Mouse (Mus musculus) frontal cortex, adult 2 months (tissue): Measurements from ENCODE around the gene Pdhx. TPM values are rescaled to one million over a fixed set of nuclear protein-coding genes. Genes with fewer than 3 reads are reported as not detected.
A peak's percentile ranks its signal among the peaks of the same experiment; 100 is the strongest.

ENCODE experiments used
- DNase-seq, 2 experiments: peaks; one replicate each; pipeline ENCODE4 v3.0.0; 2022; ENCODE audit warnings: low spot score in 1 of 2; ENCODE audit errors: extremely low spot score in 1 of 2
- polyA plus RNA-seq: library from polyadenylated mRNA; depleted of rRNA; stranded (reverse); fragments of >200 nt; gene quantifications from 2 replicates; pipeline ENCODE4 v1.2.3, GENCODE M21; 2012; rRNA removed

The Pdhx gene
- polyA plus RNA-seq, 1 experiment: 52.3 TPM

- no peak for DNase-seq
These were observed 79.3 kb downstream of the Pdhx start for GRCm38 (mm10) chr2:102993841-102994607.

DNA sequence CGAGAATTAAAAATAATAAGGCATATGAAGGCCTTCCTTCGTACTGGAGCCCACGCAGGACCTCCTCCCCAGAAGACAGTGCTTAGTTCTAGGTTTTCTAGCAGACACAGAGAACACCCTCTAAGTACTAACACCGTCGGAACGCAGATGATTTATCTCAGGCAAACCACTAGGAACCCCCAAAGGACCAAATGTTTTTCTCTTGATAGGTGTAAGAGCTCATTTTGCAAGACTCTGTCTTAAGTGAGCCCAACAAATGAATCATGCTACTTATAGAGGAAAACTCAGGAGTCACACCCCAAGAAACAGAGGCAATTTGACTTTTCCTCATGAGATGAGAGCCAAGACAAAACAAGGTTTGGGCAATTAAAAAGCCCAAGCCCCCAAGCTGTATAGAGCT is 80.9 kb downstream of the Pdhx start:
- DNase-seq: no peak

DNA sequence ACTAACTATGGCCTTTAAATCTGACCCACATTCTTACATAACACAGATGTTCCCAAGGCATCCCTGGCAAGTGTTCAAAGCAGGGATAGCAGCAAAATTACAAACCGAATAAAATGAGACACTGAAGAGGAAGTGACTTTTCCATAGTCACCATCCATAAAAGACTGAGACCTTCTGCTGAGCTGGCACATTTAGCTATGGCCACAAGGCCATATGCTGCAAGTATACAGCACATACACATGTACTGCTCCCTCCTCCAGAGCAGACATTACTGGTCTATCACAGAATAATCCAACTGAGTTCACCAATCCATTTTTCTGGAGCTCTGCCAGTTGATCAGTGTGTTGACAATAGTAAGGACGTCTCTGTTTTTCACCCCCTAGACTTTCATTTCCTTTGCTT is 83.0 kb downstream of the Pdhx start:
- peak; percentile 21 to 70 for DNase-seq

DNA sequence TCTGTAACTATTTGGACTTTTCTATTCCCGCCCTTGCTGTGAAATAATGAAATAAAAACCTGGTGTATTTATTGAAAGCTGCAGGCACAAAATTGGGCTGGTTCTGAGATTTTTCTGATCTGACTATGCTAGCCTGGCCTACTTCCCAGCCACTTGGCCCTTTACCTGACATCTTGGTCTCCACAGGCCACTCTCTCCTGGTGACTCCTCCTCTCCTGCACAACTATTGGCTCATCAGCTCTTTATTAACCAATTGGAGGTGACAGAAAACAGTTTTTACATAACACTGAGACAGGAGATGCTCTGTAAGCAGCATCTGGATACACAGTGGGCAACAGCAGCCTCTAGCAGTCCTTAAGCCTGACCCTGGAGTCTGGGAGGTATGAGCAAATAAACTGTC is 83.9 kb downstream of the Pdhx start:
- no peak for DNase-seq

DNA sequence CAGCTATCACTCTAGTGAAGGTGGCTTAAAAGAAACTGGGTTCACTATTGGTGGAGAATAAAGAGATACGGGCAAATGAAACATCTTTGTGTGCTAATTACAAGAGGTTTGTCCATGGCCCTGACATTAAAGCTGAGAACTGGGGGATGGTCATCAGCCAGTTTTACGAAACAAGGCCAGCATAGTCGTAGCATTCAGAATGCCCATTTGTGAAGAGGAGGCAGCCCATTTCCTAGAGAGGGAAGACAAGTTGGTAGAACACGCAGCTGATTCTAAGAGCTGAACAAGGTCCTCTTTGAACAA is 85.7 kb downstream of the Pdhx start:
- DNase-seq: no peak

GRCm38 (mm10) chr2:102986964-102987707 is 86.2 kb downstream of the Pdhx start:
- no peak for DNase-seq

GRCm38 (mm10) chr2:102986424-102986823 is 86.9 kb downstream of the Pdhx start:
- no peak for DNase-seq

DNA sequence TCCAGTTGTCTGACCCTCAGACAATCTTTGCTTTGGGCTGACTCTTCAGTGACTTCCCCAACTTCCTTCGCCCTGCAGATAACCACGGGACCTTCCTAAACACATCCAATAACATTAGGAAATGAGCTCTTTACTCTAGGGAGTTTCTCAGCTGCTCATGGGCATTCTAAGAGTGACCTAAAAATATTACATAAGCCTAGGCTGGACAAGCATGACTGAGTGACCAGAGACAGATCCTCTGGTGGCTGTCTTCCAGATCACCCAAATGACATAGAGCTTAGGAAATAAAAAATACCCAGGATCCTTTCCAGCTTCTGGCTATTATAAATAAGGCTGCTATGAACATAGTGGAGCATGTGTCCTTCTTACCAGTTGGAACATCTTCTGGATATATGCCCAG is 90.5 kb downstream of the Pdhx start:
- DNase-seq: no peak

DNA sequence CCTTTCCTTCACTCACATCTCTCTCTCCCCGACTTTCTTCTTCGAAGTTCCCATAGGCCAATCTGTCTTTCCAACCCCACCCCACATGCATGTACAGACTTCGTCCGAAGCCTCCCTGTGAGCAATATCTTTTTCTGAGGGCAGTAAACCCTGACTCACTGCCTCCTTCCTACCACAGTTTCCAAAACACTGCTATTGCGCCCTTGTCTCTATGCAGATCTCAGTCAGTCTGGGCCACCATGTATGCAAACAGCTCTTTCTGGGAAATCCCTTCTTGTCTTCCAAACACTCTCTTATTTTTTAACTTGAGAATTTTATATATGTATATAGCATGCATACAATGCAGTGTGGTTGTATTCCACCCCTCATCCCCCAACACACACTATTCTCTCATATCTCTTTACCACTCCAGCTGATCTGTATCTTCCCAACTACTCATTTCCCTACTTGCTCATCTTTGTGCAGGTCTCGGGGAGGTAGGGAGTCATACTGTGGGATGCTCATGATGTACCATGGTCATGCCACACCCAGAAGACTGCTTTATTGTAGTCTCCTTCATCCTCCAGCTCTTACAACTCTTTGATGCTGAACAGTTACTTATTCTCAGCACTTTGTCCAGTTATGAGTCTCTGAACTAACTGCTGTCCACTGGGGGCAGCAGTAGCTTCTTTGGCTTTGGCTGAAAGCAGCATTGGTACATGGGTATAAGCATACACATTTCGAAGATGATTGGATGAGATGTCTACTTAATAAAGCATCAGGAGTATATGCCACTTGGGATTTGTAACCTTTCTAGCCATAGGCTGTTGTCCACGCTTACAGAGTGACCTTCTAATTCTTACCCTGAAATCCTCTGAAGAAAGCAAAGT is 91.6 kb downstream of the Pdhx start:
- no peak for DNase-seq

DNA sequence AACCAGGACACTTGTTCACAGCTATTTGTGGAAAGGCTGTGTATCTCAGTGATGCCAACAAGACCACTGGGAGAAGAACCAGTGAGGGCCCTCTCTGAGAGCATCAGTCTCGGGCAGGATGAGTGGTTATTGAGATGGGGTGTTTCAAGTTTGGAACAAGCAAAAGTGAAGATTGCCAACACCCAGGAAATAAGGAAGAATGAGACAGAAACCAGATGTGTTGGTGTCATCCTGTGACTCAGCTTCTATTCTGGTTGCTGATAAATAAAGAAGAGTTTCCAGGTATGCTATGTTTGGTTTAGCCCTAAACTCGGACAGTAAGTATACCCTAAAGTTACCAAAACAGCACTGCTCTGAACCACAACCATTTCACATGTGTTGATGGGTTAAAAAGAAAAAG is 92.4 kb downstream of the Pdhx start:
- no peak for DNase-seq

GRCm38 (mm10) chr2:102979519-102979918 is 93.8 kb downstream of the Pdhx start:
- no peak for DNase-seq

DNA sequence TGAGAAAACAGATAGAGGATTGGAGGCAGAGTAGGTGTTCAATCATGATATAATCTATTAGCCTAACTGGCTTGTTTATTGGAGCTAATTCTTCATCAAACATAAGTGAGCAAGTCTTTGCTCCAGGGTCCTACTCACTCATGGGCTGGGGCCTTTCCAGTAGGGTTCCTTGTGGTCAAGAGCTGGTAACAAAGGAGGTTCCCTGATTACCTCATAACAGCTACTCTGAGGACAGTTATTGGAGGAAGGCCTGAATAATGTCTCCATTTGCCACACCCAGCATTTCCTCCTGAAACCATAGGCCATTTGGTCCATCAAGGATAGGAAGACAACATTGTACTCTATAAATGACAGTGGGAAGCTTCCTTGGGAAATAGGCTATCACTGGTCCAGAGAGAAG is 94.2 kb downstream of the Pdhx start:
- DNase-seq: no peak

DNA sequence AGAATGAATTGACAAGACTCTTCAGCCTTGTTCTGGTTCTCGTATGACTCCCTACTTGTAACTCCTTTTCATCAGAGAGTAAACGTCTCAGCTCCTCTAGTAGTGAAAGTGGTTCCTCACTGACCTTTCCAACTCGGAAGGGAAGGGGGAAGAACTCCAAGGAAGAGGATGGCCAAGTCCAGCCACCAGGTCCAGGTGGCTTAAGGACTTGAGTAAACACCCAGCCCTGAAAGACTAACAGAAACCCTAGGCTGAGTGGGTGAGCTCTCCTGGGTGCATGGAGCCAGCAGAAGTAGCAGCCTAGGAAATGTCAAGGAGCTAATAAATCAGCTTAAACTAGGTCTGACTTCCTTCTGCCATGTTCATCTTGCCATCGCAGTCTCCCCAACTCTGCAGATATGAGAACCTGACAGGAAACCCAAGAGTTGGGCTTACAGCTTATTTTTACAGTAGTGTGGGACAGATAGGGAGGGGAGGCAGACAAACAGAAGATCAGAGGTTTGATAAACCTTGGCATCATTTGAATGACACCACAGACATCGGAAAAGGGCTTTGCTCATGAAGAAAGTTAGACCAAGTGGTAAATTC is 97.9 kb downstream of the Pdhx start:
- no peak for DNase-seq

DNA sequence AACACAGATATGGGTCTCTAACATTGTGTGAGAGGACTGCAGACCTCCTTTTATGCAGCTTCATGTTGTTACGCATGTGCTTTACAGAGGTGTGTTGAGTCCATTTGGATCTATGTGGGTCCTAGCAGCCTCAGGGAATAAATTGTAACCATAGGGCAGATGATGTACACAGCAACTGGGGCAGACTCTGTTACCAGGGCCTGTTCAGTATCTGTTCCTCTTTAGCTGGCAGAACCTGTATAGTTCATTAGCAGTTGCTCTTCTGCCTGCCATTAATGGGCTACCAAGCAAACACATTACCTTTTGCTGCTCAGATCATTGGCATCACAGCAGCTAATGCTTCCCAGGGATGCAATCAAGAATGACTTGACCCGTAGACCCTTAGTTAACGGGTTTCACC is 100.2 kb downstream of the Pdhx start:
- no peak for DNase-seq

DNA sequence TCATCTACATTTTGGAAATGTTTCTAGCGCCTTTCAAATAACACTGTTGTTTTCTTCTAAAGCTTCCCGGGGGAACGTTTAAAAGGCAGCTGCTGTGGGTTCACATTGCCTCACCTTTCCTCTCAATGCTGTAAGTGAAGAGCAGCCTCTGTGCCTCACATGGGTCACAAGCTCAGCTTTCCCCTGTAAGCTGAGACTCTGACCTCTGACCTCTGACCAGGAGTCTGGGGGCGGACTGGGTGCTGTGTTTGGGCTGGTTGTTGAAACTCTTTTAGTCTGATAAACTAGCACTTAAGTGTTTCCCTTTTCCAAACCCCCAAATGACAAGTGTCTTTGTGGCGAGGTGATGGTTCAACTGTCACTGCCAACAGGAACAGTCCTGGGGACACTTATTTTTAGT is 100.7 kb downstream of the Pdhx start:
- no peak for DNase-seq

- DNase-seq: no peak
These were observed 101.4 kb downstream of the Pdhx start for GRCm38 (mm10) chr2:102971951-102972350.

Other genes with a start within 250 kb of the Pdhx start
- 1.7 and 2.0 TPM in 2 replicates for gene Cd44, start 171.8 kb downstream of the Pdhx start, polyA plus RNA-seq
- 26.9 and 31.7 TPM in 2 replicates for gene Apip, start 162 bp upstream of the Pdhx start, polyA plus RNA-seq
- gene Ehf, start 229.8 kb upstream of the Pdhx start, polyA plus RNA-seq: 0.13 and 0.14 TPM in 2 replicates